Comparison of ENCODE assay signal across 21 mouse cellular contexts in genomic region chr11:71840635-71841443, GRCm38 (mm10).
DNase-seq lines count a peak whose midpoint lies in the region; ATAC-seq lines count a peak whose summit lies in the region.
"Had no signal": no experiment of that assay in that cellular context is flagged by ENCODE, and none has a peak within 500 bp of the region (broad histone marks: within the 10 kb centered on the region; RNA-seq: fewer than 3 reads in every experiment).

No protein-coding gene starts in this region.

- no peaks in the 10 kb centered on the region for H3K27me3 ChIP-seq in forebrain, embryonic 14.5 days (replicated peaks; ENCODE audit: control insufficient read depth, insufficient read depth, low read length)
- no peaks in the 10 kb centered on the region for H3K27me3 ChIP-seq in forebrain, embryonic 10.5 days (ENCODE audit: poor library complexity, severe bottlenecking)
- no peaks in the 10 kb centered on the region for H3K27me3 ChIP-seq in midbrain, embryonic 13.5 days
- H3K27me3 ChIP-seq in midbrain, embryonic 11.5 days (ENCODE audit: control insufficient read depth, insufficient read depth, low read length): no peaks in the 10 kb centered on the region
- H3K27me3 ChIP-seq in hindbrain, embryonic 15.5 days: no peaks in the 10 kb centered on the region
- H3K27me3 ChIP-seq in neural tube, embryonic 15.5 days (replicated peaks): no peaks in the 10 kb centered on the region
- H3K27me3 ChIP-seq: embryonic facial prominence, embryonic 12.5 days; kidney, embryonic 15.5 days; limb, embryonic 13.5 days; liver, embryonic 13.5 days; neural tube, embryonic 12.5 days had no signal

- H3K9ac ChIP-seq in forebrain, embryonic 14.5 days (ENCODE audit: low read length): no peak overlapping the region
- H3K9ac ChIP-seq in midbrain, embryonic 13.5 days (replicated peaks): no peak overlapping the region
- H3K9ac ChIP-seq in midbrain, embryonic 11.5 days (ENCODE audit: low read length): no peak overlapping the region
- H3K9ac ChIP-seq in hindbrain, embryonic 15.5 days: no peak overlapping the region
- no peak overlapping the region for H3K9ac ChIP-seq in neural tube, embryonic 15.5 days (replicated peaks)
- H3K9ac ChIP-seq: embryonic facial prominence, embryonic 12.5 days; kidney, embryonic 15.5 days; limb, embryonic 13.5 days; liver, embryonic 13.5 days; neural tube, embryonic 12.5 days had no signal

- DNase-seq in forebrain, embryonic 14.5 days (ENCODE audit: low spot score): peak; percentile 65
- DNase-seq in forebrain, embryonic 10.5 days (ENCODE audit: extremely low spot score, low spot score): no peak
- DNase-seq in midbrain, embryonic 11.5 days (ENCODE audit: low spot score, missing footprints): no peak
- DNase-seq: adrenal gland, postnatal 36 days; cerebellum, adult 2 months; gastrocnemius, postnatal 14 days; heart, adult 2 months; liver, embryonic 13.5 days; right cerebral cortex, postnatal 25 days; thymus, adult 18-20 months; thymus, postnatal 4 days had no signal

- peak; percentile 67 for ATAC-seq in forebrain, embryonic 14.5 days
- ATAC-seq in midbrain, embryonic 13.5 days: peak; percentile 71; the same call in 1 of the 2 replicates
- ATAC-seq in midbrain, embryonic 11.5 days (ENCODE audit: low FRiP score): no peak
- peak; percentile 86 for ATAC-seq in hindbrain, embryonic 15.5 days (ENCODE audit: low FRiP score, low read depth)
- peak; percentile 66 for ATAC-seq in neural tube, embryonic 15.5 days (ENCODE audit: low FRiP score)
- no peak for ATAC-seq in megakaryocyte, adult 5-6 weeks (ENCODE audit: poor library complexity, severe bottlenecking)
- ATAC-seq: intestine, postnatal 0 days had no signal

- 28% methylated on average over 8 of the region's 8 CpGs for WGBS in forebrain, embryonic 14.5 days
- WGBS in forebrain, embryonic 10.5 days: 71% methylated on average over 8 of the region's 8 CpGs
- WGBS in midbrain, embryonic 13.5 days: 55% methylated on average over 8 of the region's 8 CpGs
- WGBS in midbrain, embryonic 11.5 days: 68% methylated on average over 8 of the region's 8 CpGs
- 31% methylated on average over 8 of the region's 8 CpGs for WGBS in hindbrain, embryonic 15.5 days
- WGBS in neural tube, embryonic 15.5 days: 44% methylated on average over 8 of the region's 8 CpGs

- H3K36me3 ChIP-seq in forebrain, embryonic 14.5 days (ENCODE audit: control insufficient read depth, insufficient read depth, low read length): no peaks in the 10 kb centered on the region
- H3K36me3 ChIP-seq in forebrain, embryonic 10.5 days (replicated peaks): no peaks in the 10 kb centered on the region
- H3K36me3 ChIP-seq in midbrain, embryonic 13.5 days: no peaks in the 10 kb centered on the region
- H3K36me3 ChIP-seq in midbrain, embryonic 11.5 days (ENCODE audit: control insufficient read depth, insufficient read depth, low read length): no peaks in the 10 kb centered on the region
- no peaks in the 10 kb centered on the region for H3K36me3 ChIP-seq in hindbrain, embryonic 15.5 days
- H3K36me3 ChIP-seq in neural tube, embryonic 15.5 days: no peaks in the 10 kb centered on the region
- H3K36me3 ChIP-seq: embryonic facial prominence, embryonic 12.5 days; kidney, embryonic 15.5 days; limb, embryonic 13.5 days; liver, embryonic 13.5 days; neural tube, embryonic 12.5 days had no signal

- H3K4me1 ChIP-seq in forebrain, embryonic 14.5 days (ENCODE audit: control insufficient read depth, insufficient read depth, low read length): peaks cover 10% of the 10 kb centered on the region; the same call in 1 of the 2 replicates
- H3K4me1 ChIP-seq in forebrain, embryonic 10.5 days: 0 out of 2 replicates have a peak, but pooled peaks cover 4% of the 10 kb centered on the region
- no peaks in the 10 kb centered on the region for H3K4me1 ChIP-seq in midbrain, embryonic 13.5 days (replicated peaks)
- H3K4me1 ChIP-seq in midbrain, embryonic 11.5 days (ENCODE audit: control insufficient read depth, insufficient read depth, low read length): no peaks in the 10 kb centered on the region
- peaks cover 6% of the 10 kb centered on the region; the same call in 1 of the 2 replicates for H3K4me1 ChIP-seq in hindbrain, embryonic 15.5 days (replicated peaks)
- 0 out of 2 replicates have a peak, but pooled peaks cover 4% of the 10 kb centered on the region for H3K4me1 ChIP-seq in neural tube, embryonic 15.5 days
- H3K4me1 ChIP-seq: embryonic facial prominence, embryonic 12.5 days; kidney, embryonic 15.5 days; limb, embryonic 13.5 days; liver, embryonic 13.5 days; neural tube, embryonic 12.5 days had no signal

- H3K27ac ChIP-seq in forebrain, embryonic 14.5 days (ENCODE audit: low read depth, low read length): no peak overlapping the region
- H3K27ac ChIP-seq in forebrain, embryonic 10.5 days: no peak overlapping the region
- H3K27ac ChIP-seq in midbrain, embryonic 13.5 days: no peak overlapping the region
- H3K27ac ChIP-seq in midbrain, embryonic 11.5 days (ENCODE audit: low read depth, low read length): no peak overlapping the region
- H3K27ac ChIP-seq in hindbrain, embryonic 15.5 days (replicated peaks): peak overlapping the region; percentile 19; the same call in 1 of the 2 replicates
- no peak overlapping the region for H3K27ac ChIP-seq in neural tube, embryonic 15.5 days (replicated peaks)
- H3K27ac ChIP-seq: embryonic facial prominence, embryonic 12.5 days; heart, adult 2 months; kidney, embryonic 15.5 days; limb, embryonic 13.5 days; liver, embryonic 13.5 days; macrophage; neural tube, embryonic 12.5 days had no signal

- no peak overlapping the region for H3K4me2 ChIP-seq in forebrain, embryonic 14.5 days (ENCODE audit: low read length)
- H3K4me2 ChIP-seq in midbrain, embryonic 13.5 days (replicated peaks): no peak overlapping the region
- no peak overlapping the region for H3K4me2 ChIP-seq in midbrain, embryonic 11.5 days
- no peak overlapping the region for H3K4me2 ChIP-seq in hindbrain, embryonic 15.5 days
- H3K4me2 ChIP-seq in neural tube, embryonic 15.5 days: no peak overlapping the region
- H3K4me2 ChIP-seq: embryonic facial prominence, embryonic 12.5 days; kidney, embryonic 15.5 days; limb, embryonic 13.5 days; liver, embryonic 13.5 days; neural tube, embryonic 12.5 days had no signal

- no peak overlapping the region for H3K4me3 ChIP-seq in forebrain, embryonic 14.5 days (ENCODE audit: low read depth, low read length)
- no peak overlapping the region for H3K4me3 ChIP-seq in forebrain, embryonic 10.5 days
- no peak overlapping the region for H3K4me3 ChIP-seq in midbrain, embryonic 13.5 days (replicated peaks)
- no peak overlapping the region for H3K4me3 ChIP-seq in midbrain, embryonic 11.5 days (ENCODE audit: low read depth, low read length)
- no peak overlapping the region for H3K4me3 ChIP-seq in hindbrain, embryonic 15.5 days
- H3K4me3 ChIP-seq in neural tube, embryonic 15.5 days (replicated peaks): no peak overlapping the region
- H3K4me3 ChIP-seq: embryonic facial prominence, embryonic 12.5 days; heart, adult 2 months; kidney, embryonic 15.5 days; limb, embryonic 13.5 days; liver, embryonic 13.5 days; neural tube, embryonic 12.5 days had no signal

- no peaks in the 10 kb centered on the region for H3K9me3 ChIP-seq in forebrain, embryonic 14.5 days (replicated peaks; ENCODE audit: control insufficient read depth, low read length)
- H3K9me3 ChIP-seq in forebrain, embryonic 10.5 days: no peaks in the 10 kb centered on the region
- no peaks in the 10 kb centered on the region for H3K9me3 ChIP-seq in midbrain, embryonic 13.5 days
- H3K9me3 ChIP-seq in midbrain, embryonic 11.5 days (ENCODE audit: control insufficient read depth, low read length): no peaks in the 10 kb centered on the region
- no peaks in the 10 kb centered on the region for H3K9me3 ChIP-seq in hindbrain, embryonic 15.5 days
- H3K9me3 ChIP-seq in neural tube, embryonic 15.5 days (replicated peaks): no peaks in the 10 kb centered on the region
- H3K9me3 ChIP-seq: embryonic facial prominence, embryonic 12.5 days; kidney, embryonic 15.5 days; limb, embryonic 13.5 days; liver, embryonic 13.5 days; neural tube, embryonic 12.5 days had no signal

Comparison
In these comparisons a context has a peak if more than half of its experiments do, and no peak if none do; other contexts are left out.
1. ATAC-seq: peak in forebrain, embryonic 14.5 days (single experiment), midbrain, embryonic 13.5 days (single experiment), hindbrain, embryonic 15.5 days (single experiment) and neural tube, embryonic 15.5 days (single experiment); none in midbrain, embryonic 11.5 days (single experiment) and megakaryocyte, adult 5-6 weeks (single experiment).